Mouse (Mus musculus) lung, postnatal 0 days (tissue): Measurements from ENCODE around the gene Tsc22d4.
"Not testable (repeated sequence)": the region's sequence is repeated elsewhere in the genome, so short reads cannot be mapped to it uniquely, and the experiment has no call there.

Source experiments
- CTCF ChIP-seq: IDR thresholded peaks from 2 replicates; pipeline ENCODE4 v1.5.1; 2016; ENCODE audit warnings: antibody characterized with exemption, mild to moderate bottlenecking
- EP300 ChIP-seq: IDR thresholded peaks from 2 replicates; pipeline ENCODE4 v1.6.1; 2016; ENCODE audit warnings: antibody characterized with exemption, mild to moderate bottlenecking, control low read depth

GRCm38 (mm10) chr5:137720558-137721164, 24.9 kb upstream of the Tsc22d4 start:
- not testable (repeated sequence) for TF ChIP-seq CTCF, EP300
